Comparison of ENCODE assay signal across 12 mouse cellular contexts in the genomic region with DNA sequence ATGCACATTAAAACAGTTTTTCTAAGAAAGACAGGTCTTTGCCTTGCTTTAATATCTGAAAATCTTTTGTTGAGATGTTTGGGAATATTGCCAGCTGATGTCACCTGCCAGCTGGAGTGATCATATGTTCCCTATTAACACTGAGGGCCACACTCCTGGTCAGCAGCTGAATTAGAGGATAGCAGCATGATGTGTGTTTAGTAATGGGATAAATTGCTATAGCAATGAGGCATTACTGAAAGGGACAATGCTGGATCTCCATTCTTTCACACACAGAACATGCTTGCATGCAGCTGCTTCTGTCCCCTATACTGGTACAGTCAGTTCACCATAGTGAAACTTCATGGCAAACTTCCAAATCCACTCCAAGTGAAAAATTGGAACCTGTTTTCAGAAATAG.
DNase-seq lines count a peak whose midpoint lies in the region; ATAC-seq and TF ChIP-seq lines count a peak whose summit lies in the region.
"Had no signal": no experiment of that assay in that cellular context is flagged by ENCODE, and none has a peak within 500 bp of the region (broad histone marks: within the 10 kb centered on the region; RNA-seq: fewer than 3 reads in every experiment).

No protein-coding gene starts in this region.

- no peak overlapping the region for H3K27ac ChIP-seq in cerebellum, adult 2 months (ENCODE audit: insufficient read depth, low read length)
- no peak overlapping the region for H3K27ac ChIP-seq in forebrain, embryonic 12.5 days
- H3K27ac ChIP-seq in hindbrain, postnatal 0 days = no peak overlapping the region
- H3K27ac ChIP-seq: lung, embryonic 15.5 days had no signal

- no peaks in the 10 kb centered on the region for H3K9me3 ChIP-seq in forebrain, embryonic 12.5 days
- no peaks in the 10 kb centered on the region for H3K9me3 ChIP-seq in hindbrain, postnatal 0 days (ENCODE audit: low read length)
- H3K9me3 ChIP-seq: lung, embryonic 15.5 days had no signal

- intact Hi-C loops in heart, postnatal 36 days (cut with DNase I) = no loop called here

- H3K4me1 ChIP-seq in cerebellum, adult 2 months (ENCODE audit: control insufficient read depth, insufficient read depth, low read length) = peaks cover 6% of the 10 kb centered on the region; the same call in 1 of the 2 replicates
- H3K4me1 ChIP-seq in forebrain, embryonic 12.5 days = peaks cover 3% of the 10 kb centered on the region; the same call in 1 of the 2 replicates
- H3K4me1 ChIP-seq in hindbrain, postnatal 0 days (ENCODE audit: insufficient read depth, low read length) = no peaks in the 10 kb centered on the region
- H3K4me1 ChIP-seq: lung, embryonic 15.5 days had no signal

- H3K4me3 ChIP-seq in cerebellum, adult 2 months (replicated peaks; ENCODE audit: insufficient read depth, low read depth, low read length) = no peak overlapping the region
- H3K4me3 ChIP-seq in forebrain, embryonic 12.5 days (replicated peaks) = no peak overlapping the region
- no peak overlapping the region for H3K4me3 ChIP-seq in hindbrain, postnatal 0 days (ENCODE audit: low read length)
- H3K4me3 ChIP-seq: lung, embryonic 15.5 days had no signal

- no peaks in the 10 kb centered on the region for H3K27me3 ChIP-seq in cerebellum, adult 2 months (ENCODE audit: control insufficient read depth, insufficient read depth, low read length)
- no peaks in the 10 kb centered on the region for H3K27me3 ChIP-seq in forebrain, embryonic 12.5 days
- no peaks in the 10 kb centered on the region for H3K27me3 ChIP-seq in hindbrain, postnatal 0 days (ENCODE audit: insufficient read depth, low read length)
- H3K27me3 ChIP-seq: lung, embryonic 15.5 days had no signal

- TF ChIP-seq POLR2A in cerebellum, adult 2 months (IDR thresholded peaks at IDR 0.05; ENCODE audit: borderline replicate concordance, insufficient read depth, low read length) = no peak

- peak; percentile 13 to 48 for DNase-seq in cerebellum, adult 2 months
- no peak for DNase-seq in cerebellum, adult 11-12 months
- peak; percentile 38 for DNase-seq in NIH3T3 (ENCODE audit: low read depth)
- DNase-seq in hindbrain, postnatal 0 days (ENCODE audit: low spot score) = peak; percentile 71
- DNase-seq in ovary, postnatal 36 days (ENCODE audit: low spot score) = no peak
- DNase-seq in c-Kit-positive CD71-positive TER-119-positive erythroid progenitor cells, embryonic 14.5 days (ENCODE audit: low spot score) = no peak
- no peak for DNase-seq in heart, postnatal 36 days
- DNase-seq: liver; right cerebral cortex, postnatal 25 days; thymus, postnatal 14 days had no signal

- H3K9ac ChIP-seq in forebrain, embryonic 12.5 days = no peak overlapping the region
- H3K9ac ChIP-seq in hindbrain, postnatal 0 days (replicated peaks; ENCODE audit: low read length) = no peak overlapping the region
- H3K9ac ChIP-seq: lung, embryonic 15.5 days had no signal

- no peak overlapping the region for H3K4me2 ChIP-seq in forebrain, embryonic 12.5 days
- no peak overlapping the region for H3K4me2 ChIP-seq in hindbrain, postnatal 0 days (ENCODE audit: low read depth, low read length)
- H3K4me2 ChIP-seq: lung, embryonic 15.5 days had no signal

- ATAC-seq in forebrain, embryonic 12.5 days (ENCODE audit: low FRiP score) = peak; percentile 79; the same call in 1 of the 2 replicates
- ATAC-seq in hindbrain, postnatal 0 days = peak; percentile 88

- H3K36me3 ChIP-seq in forebrain, embryonic 12.5 days (replicated peaks) = no peaks in the 10 kb centered on the region
- H3K36me3 ChIP-seq in hindbrain, postnatal 0 days (ENCODE audit: insufficient read depth, low read length) = no peaks in the 10 kb centered on the region
- H3K36me3 ChIP-seq: lung, embryonic 15.5 days had no signal

- no peak for TF ChIP-seq CTCF in cerebellum, adult 2 months (IDR thresholded peaks at IDR 0.05; ENCODE audit: borderline replicate concordance, insufficient read depth, low read depth, low read length)
- TF ChIP-seq CTCF in hindbrain, postnatal 0 days (IDR thresholded peaks at IDR 0.05; ENCODE audit: low read depth) = no peak

Comparison
In these comparisons a context has a peak if more than half of its experiments do, and no peak if none do; other contexts are left out.
1. DNase-seq: peak in cerebellum, adult 2 months (2 of 2), NIH3T3 (single experiment) and hindbrain, postnatal 0 days (single experiment); none in cerebellum, adult 11-12 months (single experiment), ovary, postnatal 36 days (single experiment), c-Kit-positive CD71-positive TER-119-positive erythroid progenitor cells, embryonic 14.5 days (single experiment) and heart, postnatal 36 days (0 of 2).